Mouse (Mus musculus) cortical plate, adult 2 months (tissue): Measurements from ENCODE around the gene Gbp4.

Experiments used
- CTCF ChIP-seq: fragments of 200-500 bp; IDR thresholded peaks from 2 replicates; pipeline ENCODE4 v1.5.1; 2011; ENCODE audit warnings: mild to moderate bottlenecking, control low read depth, low read length; ENCODE audit not compliant: insufficient read depth; ENCODE audit errors: extremely low read depth
- POLR2A ChIP-seq: fragments of 200-500 bp; IDR thresholded peaks from 2 replicates; pipeline ENCODE4 v1.6.1; 2011; ENCODE audit warnings: mild to moderate bottlenecking, low read length, control low read depth; ENCODE audit not compliant: insufficient read depth; ENCODE audit errors: extremely low read depth

DNA sequence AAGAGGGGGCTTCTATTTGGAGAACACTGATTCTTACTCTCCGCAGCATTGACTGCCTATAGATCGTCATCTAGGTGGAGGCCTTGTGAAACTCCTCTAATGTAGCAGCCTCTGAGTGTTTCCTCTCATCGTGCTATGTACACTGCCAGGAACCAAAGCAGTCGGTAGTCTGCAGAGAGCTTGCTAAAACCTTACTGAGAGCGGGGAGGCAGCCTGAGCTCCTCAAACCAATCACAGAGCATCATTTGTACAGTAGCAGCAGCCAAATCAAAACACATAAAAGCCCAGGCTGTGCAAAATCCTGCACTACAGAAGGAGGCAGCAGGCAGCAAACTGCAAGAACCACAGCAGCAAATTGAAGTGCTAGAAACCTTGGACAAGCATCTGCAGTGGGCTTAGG, 25.7 kb downstream of the Gbp4 start:
- TF ChIP-seq CTCF: no peak
- TF ChIP-seq POLR2A: no peak
